Mouse (Mus musculus) olfactory bulb, adult 2 months (tissue): Measurements from ENCODE around the gene Amz2.

Experiments used
- CTCF ChIP-seq: fragments of 200-500 bp; IDR thresholded peaks from 2 replicates; pipeline ENCODE4 v1.5.1; 2012; ENCODE audit warnings: low read depth, mild to moderate bottlenecking, low read length, moderate library complexity; ENCODE audit not compliant: insufficient read depth
- POLR2A ChIP-seq: fragments of 200-500 bp; IDR thresholded peaks from 2 replicates; pipeline ENCODE4 v1.6.1; 2012; ENCODE audit warnings: mild to moderate bottlenecking, low read depth, low read length, moderate library complexity; ENCODE audit not compliant: insufficient read depth

- TF ChIP-seq CTCF, result no peak
- TF ChIP-seq POLR2A, result no peak
Observed at GRCm38 (mm10) chr11:109419961-109420566, 5.7 kb upstream of the Amz2 start.
